Mouse (Mus musculus): Measurements from ENCODE around the gene Prkx. TPM values are rescaled to one million over a fixed set of nuclear protein-coding genes. Genes with fewer than 3 reads are reported as not detected.

The Prkx gene
- total RNA-seq (2021): 10 to 100 TPM; 10.2 to 11.3 TPM
- long read RNA-seq, experiment 1, full-length matches to known transcripts: 10 of 14 reads
- long read RNA-seq, experiment 1, partial matches to known transcripts: 1 of 14 reads
- long read RNA-seq, experiment 1, other reads (novel, unspliced or antisense): 3 of 14 reads
- long read RNA-seq, experiment 2, full-length matches to known transcripts: 2 of 3 reads
- long read RNA-seq, experiment 2, partial matches to known transcripts: 0 of 3 reads
- long read RNA-seq, experiment 2, other reads (novel, unspliced or antisense): 1 of 3 reads

DNA sequence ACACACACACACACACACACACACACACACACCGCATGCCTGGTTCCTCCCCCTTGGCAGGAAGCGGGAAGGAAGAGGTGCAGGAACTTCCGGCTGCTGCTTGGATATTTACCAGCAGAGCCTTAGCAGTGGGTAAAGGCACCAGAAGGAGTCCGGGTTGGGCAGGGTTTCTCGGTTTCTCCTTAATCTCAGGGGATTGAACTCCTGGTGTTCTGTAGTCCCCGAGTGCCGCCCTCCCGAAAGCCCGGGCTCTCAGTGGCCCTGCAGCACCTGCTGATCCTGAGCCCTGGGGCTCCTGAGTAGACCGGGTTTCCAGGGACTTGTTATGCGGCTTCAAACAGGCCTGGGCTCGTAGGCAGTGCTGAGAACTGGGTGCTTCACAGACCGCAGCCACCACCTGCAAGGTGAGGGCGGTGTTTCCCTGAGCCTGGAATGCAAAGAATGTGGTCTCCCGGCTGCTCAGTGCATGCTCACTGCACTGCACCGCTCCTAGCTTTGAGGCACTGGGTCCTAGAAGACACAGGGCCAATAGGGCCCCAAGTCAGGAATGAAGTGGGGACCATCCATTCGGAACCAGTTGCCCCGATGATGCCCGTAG is at the start of gene Prkx:
Gene Prkx (minus strand): TSS at position 41 of the 598 bp plus-strand sequence.
- DNase-seq (ENCODE audit: low spot score in 2 of 2): peak in 1 of 2 experiments; percentile 2

- DNase-seq (ENCODE audit: low spot score in 2 of 2): peak in 1 of 2 experiments; percentile 4
Observed at GRCm38 (mm10) chrX:77812031-77812430, 16.0 kb upstream of the Prkx start.

DNA sequence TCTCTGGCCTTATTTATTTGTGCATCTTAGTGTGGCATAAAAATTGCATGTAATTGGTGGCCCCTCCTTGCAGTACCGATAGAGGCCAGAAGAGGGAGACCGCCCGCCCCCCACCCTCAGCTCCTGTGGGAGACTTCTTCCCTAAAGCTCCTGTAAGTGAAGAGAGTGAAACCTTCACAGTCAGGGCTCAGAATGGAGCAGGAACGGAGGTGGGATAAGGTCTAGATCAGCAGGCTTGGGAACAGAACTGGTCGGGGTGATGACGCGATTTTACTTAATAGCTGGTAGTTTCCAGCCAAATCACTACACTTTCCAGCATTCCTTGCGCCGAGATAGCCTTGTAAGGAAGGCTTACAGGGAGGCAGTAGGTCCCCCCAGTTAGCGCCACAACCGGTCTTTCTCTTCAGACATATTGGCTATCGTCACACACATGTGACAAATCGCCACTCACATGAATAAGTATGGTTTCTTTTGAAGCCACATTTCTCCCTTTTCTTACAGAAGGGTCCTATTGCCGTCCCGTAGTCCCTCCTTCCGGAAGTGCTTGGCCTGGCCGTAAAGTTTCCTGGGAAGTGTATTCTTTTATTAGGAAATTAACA is 14.6 kb upstream of the Prkx start:
- peak; percentile 20 to 66 for DNase-seq (ENCODE audit: low spot score in 2 of 2)

DNA sequence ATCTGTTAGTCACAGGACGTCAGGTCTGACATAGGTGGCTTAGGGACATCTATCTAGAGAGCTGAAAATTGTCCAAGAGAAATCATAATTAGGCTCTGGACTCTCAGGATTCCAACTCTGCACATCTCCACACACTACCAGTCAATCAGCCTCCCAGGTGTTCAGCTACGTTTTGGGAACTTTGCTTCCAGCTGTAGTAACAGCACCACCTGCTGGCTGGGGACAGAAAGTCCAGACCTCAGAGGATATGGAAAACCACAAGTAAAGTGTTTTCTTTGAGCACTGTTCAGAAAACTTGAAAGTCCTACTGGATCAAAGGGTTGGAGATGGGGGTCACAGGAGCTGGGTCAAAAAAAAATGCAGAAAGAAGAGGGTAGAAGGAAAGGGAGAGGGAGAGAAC is 12.5 kb upstream of the Prkx start:
- DNase-seq (ENCODE audit: low spot score in 2 of 2): peak; percentile 41 to 44

DNA sequence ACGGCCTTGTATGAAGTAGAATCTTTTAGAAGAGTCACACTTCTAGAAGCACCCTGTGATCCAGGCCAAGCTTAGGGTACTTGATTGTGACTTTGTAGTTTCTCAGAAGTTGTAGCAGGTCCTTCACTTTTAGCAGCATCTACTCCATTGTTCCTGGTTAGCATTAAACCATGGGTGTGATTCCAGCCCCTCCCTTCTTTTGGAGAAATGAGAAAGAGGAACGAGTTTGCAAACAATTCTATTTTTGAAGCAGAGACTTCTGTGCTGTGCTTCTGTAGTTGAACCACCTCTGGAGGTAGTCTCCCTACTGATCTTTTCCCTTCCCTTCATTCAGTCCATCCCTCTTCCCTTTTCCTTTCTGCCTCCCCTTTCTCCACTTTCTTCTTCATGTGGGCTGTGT is 6.2 kb upstream of the Prkx start:
- DNase-seq (ENCODE audit: low spot score in 2 of 2): no peak

DNA sequence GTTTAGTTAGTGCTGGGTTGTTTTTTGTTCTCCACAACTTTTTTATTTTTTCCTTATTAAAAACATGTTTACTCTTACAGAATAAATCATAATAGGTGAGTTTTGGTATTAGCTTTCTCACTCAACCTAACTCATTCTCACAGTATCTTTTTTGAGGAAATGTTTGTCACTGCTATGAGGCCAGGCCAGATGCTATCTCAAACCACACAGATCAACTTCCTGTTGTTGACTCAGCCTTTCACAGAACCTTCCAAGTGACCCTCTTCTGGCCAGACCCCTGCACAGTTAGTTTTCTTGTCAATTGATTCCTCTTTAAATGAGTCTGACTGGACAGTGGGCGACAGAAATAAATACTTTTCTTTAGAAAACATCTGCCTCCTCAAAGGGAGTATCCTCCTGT is 5.5 kb upstream of the Prkx start:
- no peak for DNase-seq (ENCODE audit: low spot score in 2 of 2)

DNA sequence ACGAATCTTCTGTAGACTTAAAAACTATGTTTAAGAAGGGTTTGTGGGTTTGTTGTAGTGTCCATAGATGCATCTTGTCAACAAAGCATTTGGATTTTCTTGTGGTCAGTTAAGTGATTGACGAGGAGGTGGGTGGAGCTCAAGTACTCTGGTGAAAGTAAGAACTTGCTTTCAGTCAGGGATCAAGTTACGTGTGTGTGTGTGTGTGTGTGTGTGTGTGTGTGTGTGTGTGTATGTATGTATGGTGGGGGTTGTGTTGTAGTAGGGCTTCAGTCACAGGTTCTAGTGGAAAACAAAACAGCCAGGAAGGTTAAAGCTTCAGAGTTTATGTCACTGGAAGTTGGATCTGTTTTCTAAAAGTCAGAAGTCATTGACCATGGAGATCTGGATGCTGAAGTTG is 3.5 kb upstream of the Prkx start:
- no peak for DNase-seq (ENCODE audit: low spot score in 2 of 2)

DNA sequence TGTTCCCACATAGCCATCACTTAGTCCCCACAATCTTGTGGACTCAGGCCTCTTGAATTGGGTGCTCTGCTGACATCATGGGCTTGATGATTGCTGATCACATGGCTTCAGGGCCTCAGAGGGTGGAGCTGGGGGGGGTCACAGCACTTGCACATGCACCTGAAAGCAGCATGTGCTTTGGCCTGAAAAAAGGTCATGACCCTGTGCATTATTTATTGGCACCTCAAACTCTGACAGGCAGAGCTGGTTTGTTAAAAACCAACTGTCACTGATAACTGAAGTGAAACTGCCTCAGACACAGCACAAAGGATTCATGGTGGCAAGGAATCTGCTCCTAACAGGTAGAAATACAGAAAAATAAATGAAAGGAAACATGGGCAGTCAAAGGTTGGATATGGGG is 1.7 kb upstream of the Prkx start:
- no peak for DNase-seq (ENCODE audit: low spot score in 2 of 2)

GRCm38 (mm10) chrX:77796916-77797315 is 838 bp upstream of the Prkx start:
- no peak for DNase-seq (ENCODE audit: low spot score in 2 of 2)

DNA sequence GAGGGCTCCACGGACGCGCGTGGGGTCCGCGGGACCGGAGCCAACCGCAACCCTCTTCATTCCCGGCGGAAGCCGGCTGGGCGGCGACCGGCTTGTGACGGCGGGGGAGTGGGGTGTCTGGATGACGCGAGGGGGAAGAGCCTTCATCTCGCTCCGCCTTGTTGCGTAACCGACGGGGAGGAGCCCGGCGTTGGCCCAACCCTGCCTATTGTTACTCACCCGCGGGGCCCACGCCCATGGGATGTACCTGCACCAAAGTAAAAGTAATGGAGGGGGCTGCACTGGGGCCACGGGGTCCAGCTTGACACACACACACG is 262 bp downstream of the Prkx start:
- DNase-seq (ENCODE audit: low spot score in 2 of 2): peak; percentile 80 to 84

DNA sequence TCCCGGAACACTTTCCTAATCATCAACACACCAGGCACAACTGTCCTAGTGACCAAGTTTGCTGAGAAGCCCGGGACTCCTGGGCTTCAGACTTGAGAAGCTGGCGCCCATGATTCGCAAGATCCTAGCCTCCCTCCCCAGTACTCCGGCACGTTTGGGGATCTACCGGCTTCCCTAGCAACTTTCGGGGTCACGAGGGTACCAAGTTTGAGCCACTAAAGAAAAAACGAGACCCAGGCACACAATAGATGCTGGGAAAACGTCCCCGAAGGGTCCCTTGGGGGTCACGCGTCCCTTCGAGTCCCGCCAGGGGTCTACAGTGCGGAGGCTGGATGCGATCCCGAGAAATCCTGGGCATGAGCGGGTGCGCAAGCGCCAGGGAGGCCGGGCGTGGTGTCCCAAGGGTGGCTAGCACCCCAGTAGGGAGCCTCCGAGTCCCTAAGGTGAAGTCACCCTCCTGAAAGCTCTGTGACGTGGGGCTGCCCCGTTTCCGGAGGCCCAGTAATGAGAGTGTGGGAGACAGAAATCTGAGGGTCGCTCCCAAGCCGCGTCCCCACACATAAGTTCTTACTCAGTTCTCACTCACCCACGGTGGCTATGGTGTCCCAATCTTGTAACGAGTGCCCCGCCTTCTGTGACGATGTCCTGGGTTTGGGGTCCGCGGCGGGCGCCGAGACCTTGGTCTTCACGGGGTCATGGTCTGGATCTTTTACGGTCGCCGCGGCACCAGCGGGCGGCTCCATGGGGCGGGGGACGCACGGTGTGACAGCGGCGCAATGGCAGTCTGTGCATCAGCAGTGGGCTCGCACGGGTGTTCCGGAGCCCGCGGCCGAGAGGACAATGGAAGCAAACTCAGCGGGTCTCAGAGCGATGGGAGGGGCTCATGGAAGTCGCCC is 868 bp downstream of the Prkx start:
- peak in 1 of 2 experiments; percentile 7 for DNase-seq (ENCODE audit: low spot score in 2 of 2)

GRCm38 (mm10) chrX:77788675-77789074 is 7.4 kb downstream of the Prkx start:
- peak in 1 of 2 experiments; percentile 36 for DNase-seq (ENCODE audit: low spot score in 2 of 2)

DNA sequence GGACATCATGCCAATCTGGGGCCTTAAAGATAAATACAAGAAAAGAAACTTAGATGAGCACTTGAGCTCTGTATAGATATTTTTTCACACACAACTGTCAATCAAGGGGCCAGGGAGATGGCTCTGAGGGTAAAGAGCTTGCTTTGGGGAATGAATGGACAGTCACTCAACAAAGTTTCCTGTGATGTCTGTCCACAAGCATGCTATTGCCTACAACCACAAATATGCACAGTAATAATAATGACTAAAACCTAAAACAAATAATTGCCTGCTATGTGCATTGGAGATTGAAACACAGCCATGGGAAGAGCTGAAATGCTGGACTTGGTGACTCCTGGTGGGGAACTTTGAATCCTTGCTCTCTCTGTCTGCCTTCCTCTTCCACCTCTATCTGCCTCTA is 9.7 kb downstream of the Prkx start:
- DNase-seq (ENCODE audit: low spot score in 2 of 2): no peak

- no peak for DNase-seq (ENCODE audit: low spot score in 2 of 2)
Observed at GRCm38 (mm10) chrX:77777822-77778221, 18.3 kb downstream of the Prkx start.

DNA sequence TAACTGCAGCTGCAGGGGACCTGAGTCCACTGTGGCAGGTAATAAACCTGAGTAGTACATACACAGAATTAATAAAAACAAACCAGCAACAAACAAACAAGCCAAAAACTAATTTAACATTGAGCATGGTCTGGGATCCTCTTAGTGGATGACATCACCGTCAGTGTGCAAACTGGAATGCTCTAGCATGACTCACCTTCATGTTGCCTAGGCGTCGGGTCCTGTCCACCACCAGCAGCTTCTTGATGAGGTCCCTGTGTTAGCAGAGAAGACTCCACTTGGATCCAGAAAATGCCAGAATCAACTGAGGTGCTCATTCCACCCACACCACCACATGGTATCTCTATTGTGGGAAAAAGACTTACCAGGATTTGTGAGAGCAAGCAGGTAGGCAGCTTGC is 30.9 kb downstream of the Prkx start:
- no peak for DNase-seq (ENCODE audit: low spot score in 2 of 2)

DNA sequence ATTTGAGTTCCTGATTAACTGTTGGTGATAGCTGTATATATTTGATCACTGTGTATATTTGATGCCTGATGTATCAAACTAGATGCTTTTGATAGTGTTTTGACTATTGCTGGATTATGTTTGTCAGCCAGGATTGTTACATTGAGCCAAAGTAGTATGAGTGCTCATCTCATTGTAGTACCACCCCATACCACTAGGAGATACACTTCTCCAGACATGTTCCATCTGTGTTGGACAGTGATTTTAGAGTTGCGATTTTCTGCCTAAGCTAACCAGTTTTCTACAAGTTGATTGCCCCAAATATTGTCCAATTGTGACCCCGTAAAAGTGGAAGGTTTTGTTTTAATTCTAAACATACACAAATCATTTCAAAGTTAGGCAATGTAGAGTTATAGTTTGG is 51.8 kb downstream of the Prkx start:
- no peak for DNase-seq (ENCODE audit: low spot score in 2 of 2)

GRCm38 (mm10) chrX:77741383-77741782 is 54.7 kb downstream of the Prkx start:
- DNase-seq (ENCODE audit: low spot score in 2 of 2): peak in 1 of 2 experiments; percentile 18

DNA sequence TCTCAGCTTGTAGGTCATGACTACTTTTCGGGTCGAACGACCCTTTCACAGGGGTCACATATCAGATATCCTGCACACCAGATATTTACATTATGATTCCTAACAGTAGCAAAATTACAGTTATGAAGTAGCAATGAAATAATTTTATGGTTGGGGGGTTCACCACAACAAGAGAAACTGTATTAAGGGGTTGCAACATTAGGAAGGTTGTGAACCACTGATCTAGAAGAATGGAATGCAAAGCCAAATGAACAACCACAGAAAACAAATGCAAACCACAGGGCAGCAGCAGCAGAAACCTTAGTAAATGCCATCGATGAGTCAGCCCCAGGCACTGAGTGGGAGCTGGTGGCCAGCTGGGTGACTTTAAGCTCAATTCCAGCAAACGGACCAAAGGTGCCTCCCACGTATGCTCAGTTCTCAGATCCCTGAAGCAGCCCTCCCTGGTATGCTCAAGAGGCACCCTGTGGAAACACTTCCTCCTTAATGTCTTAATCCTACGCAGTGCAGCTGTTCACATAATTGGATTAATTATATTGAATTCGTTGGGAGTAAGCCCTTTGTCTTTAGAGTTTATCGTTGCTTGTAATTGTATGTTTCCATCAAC is 62.0 kb downstream of the Prkx start:
- no peak for DNase-seq (ENCODE audit: low spot score in 2 of 2)

- DNase-seq (ENCODE audit: low spot score in 2 of 2): peak; percentile 12 to 20
Observed at GRCm38 (mm10) chrX:77720298-77720697, 75.8 kb downstream of the Prkx start.

Measured in left cerebral cortex, adult 18-20 months (tissue).